Mouse (Mus musculus): ENCODE results near the gene Otulinl. TPM values are rescaled to one million over a fixed set of nuclear protein-coding genes. Genes with fewer than 3 reads are reported as not detected.

Otulinl gene
- total RNA-seq, 2 experiments from 2014 or later, result 3.7 to 13.4 TPM

DNA sequence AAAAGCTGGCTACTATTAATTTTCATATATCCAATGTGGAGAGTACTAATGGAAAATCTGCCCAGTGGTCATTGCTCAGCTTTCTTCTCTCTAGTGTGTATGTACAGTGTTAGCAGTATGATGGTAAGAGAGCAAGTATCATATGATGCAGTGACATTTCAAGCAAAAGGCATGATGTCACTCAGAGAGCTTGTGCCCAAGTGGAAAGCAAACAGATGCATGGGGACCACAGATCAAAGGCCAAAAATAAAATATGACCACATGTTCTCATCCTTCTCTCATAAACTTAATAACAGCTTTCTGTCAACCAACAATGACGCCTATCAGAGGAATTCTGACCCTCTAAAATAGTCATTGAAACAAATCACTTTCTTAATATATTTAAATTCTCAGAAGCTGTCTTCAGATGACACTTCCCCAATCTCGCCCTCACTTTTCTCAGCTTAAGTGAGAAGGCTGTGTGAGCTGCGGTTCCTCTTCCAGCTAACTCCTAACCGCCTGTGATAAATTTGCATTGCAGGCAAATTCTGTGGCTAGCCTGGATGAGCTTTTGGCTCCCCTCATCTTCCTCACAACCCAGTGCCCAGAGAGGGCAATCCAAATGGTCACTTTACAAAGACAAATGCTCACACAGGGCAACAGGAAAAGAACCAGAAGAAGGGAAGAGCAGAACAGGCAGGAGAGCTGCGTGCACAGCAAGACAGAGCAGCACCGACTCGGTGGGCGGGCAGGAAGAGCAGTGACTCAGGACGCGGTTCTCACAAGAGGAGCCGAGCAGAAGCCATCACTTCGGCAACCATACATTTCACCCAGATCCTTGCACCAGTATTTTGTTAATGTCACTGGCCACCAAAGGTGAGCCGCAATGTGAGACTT lies 56.1 kb downstream of the Otulinl start:
- ATAC-seq (replicated peaks; ENCODE audit: low FRiP score, poor library complexity, severe bottlenecking), result no peak

DNA sequence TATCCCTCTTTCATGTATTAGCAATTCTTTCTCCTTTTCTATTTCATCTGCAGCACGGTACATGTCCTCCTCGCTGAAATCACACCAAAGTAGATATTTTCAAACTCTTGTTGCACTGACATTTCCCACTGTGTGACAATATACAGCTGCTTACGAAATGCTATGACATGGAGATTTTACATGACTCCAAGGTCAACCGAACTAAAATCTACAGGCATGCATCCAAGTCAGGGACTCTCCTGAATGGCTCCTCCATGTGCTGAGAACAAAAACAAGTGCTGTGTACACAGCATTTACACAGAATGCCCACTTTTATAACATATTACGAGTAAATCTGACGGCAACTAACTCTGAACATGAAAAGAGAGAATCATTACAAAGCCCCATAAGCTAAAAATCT lies 58.1 kb downstream of the Otulinl start:
- ATAC-seq (replicated peaks; ENCODE audit: low FRiP score, poor library complexity, severe bottlenecking), result no peak

- no peak for ATAC-seq (replicated peaks; ENCODE audit: low FRiP score, poor library complexity, severe bottlenecking)
Measured at GRCm38 (mm10) chr15:27620475-27621185, 60.7 kb downstream of the Otulinl start.

DNA sequence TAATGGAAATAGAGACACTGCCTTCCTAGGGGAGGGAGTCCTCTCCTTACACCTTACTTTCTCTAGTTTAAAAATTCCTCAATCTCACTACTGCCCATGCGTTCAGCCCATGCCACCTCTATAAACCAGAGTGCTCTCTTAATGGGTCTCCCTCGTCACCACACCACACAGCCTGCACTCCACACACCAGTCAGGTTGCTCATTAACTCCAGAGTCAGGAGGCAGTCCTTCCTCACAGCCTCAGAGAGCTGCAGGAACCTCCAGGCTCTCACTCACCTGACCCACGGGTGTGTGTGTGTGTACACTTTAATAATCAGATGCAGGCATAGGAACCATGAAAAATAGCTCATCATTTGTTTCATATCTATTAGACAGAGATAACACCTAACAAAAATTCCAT lies 61.7 kb downstream of the Otulinl start:
- no peak for ATAC-seq (replicated peaks; ENCODE audit: low FRiP score, poor library complexity, severe bottlenecking)

- ATAC-seq (replicated peaks; ENCODE audit: low FRiP score, poor library complexity, severe bottlenecking), result peak; percentile 62
Measured at GRCm38 (mm10) chr15:27618778-27619533, 62.4 kb downstream of the Otulinl start.

DNA sequence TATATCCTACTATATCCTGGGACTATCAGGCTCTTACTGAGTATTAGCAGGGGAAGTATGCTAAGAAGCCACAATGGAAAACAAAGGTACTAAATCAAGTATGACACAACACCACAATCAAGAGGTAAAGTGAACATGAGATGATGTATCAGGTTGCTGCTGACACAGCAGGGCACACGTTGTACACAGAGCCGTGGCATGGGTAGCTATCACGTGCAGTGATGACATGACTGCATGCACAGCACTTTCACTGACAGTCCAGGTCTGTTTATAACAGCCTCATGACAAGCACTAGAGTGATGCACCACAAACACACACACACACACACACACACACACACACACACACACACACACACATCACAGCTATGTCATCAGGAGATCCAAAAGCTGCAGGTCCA lies 64.2 kb downstream of the Otulinl start:
- ATAC-seq (replicated peaks; ENCODE audit: low FRiP score, poor library complexity, severe bottlenecking), result no peak

GRCm38 (mm10) chr15:27616159-27616558 lies 65.2 kb downstream of the Otulinl start:
- no peak for ATAC-seq (replicated peaks; ENCODE audit: low FRiP score, poor library complexity, severe bottlenecking)

GRCm38 (mm10) chr15:27613255-27613654 lies 68.1 kb downstream of the Otulinl start:
- ATAC-seq (replicated peaks; ENCODE audit: low FRiP score, poor library complexity, severe bottlenecking), result 0 out of 2 replicates have a peak, but pooled peaks have one; percentile 15

- ATAC-seq (replicated peaks; ENCODE audit: low FRiP score, poor library complexity, severe bottlenecking), result peak; percentile 83
Measured at GRCm38 (mm10) chr15:27612533-27613221, 68.7 kb downstream of the Otulinl start.

GRCm38 (mm10) chr15:27609554-27609953 lies 71.8 kb downstream of the Otulinl start:
- ATAC-seq (replicated peaks; ENCODE audit: low FRiP score, poor library complexity, severe bottlenecking), result no peak

DNA sequence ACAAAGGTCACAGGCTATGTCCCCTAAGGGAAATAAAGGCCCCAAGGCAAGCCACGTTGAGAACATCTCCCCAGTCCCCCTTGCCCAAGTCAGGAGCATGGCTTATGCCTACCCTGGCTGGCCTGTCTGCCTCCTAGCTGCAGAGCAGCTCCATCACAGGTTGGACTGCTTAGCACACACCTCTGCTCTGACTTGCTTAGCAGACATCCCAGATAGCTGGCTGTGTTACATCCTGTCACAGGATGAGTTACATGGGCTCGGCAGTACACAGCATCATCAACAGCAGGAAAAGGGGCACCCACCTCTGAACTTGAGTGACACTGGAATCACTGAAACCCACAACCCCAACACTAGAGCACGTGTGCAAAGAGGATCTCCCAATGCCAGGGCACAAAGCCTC lies 76.1 kb downstream of the Otulinl start:
- no peak for ATAC-seq (replicated peaks; ENCODE audit: low FRiP score, poor library complexity, severe bottlenecking)

Other genes starting within 250 kb of the Otulinl start
- 107 and 136 TPM in 2 replicates for gene Ank, start 214.9 kb downstream of the Otulinl start, total RNA-seq (2015; ENCODE audit: low replicate concordance)
- gene Ank, start 214.9 kb downstream of the Otulinl start, total RNA-seq (2017; ENCODE audit: low replicate concordance), result 90.5 and 98.3 TPM in 2 replicates
- gene Otulin, start 50.9 kb downstream of the Otulinl start, total RNA-seq (2015; ENCODE audit: low replicate concordance), result 18.4 and 52.8 TPM in 2 replicates
- gene Otulin, start 50.9 kb downstream of the Otulinl start, total RNA-seq (2017; ENCODE audit: low replicate concordance), result 11.2 and 11.8 TPM in 2 replicates

All from erythroblast, adult 5-6 weeks (primary cell).